Mouse (Mus musculus): ENCODE data around the gene Apoe. TPM values are rescaled to one million over a fixed set of nuclear protein-coding genes. Genes with fewer than 3 reads are reported as not detected.

The Apoe gene
- polyA plus RNA-seq, 1 experiment from 2014 or later = 20,006 TPM

GRCm38 (mm10) chr7:19667434-19667833 is 31.6 kb downstream of the Apoe start:
- DNase-seq = no peak
- Histone ChIP-seq H3K4me3 (ENCODE audit: low read depth, low read length) (no peak overlapping the region), H3K27ac (ENCODE audit: low read depth) (peak overlapping the region; percentile 77), H3K4me2 (ENCODE audit: low read depth, low read length) (no peak overlapping the region), H3K9ac (replicated peaks) (no peak overlapping the region), H3K36me3 (replicated peaks; ENCODE audit: insufficient read depth, low read length) (0 out of 2 replicates have a peak, but pooled peaks cover 3% of the 10 kb centered on the region), H3K27me3 (ENCODE audit: insufficient read depth, low read length) (no peaks in the 10 kb centered on the region), H3K9me3 (ENCODE audit: low read length) (no peaks in the 10 kb centered on the region), H3K4me1 (ENCODE audit: insufficient read depth) (peaks cover 33% of the 10 kb centered on the region)
- TF ChIP-seq EP300 (IDR thresholded peaks at IDR 0.05; ENCODE audit: low read depth) (no peak), CTCF (IDR thresholded peaks at IDR 0.05; ENCODE audit: low read depth) (no peak)
- no peak for ATAC-seq
- WGBS (ENCODE audit: insufficient replicate concordance) = 52% methylated on average over 2 of the region's 2 CpGs

DNA sequence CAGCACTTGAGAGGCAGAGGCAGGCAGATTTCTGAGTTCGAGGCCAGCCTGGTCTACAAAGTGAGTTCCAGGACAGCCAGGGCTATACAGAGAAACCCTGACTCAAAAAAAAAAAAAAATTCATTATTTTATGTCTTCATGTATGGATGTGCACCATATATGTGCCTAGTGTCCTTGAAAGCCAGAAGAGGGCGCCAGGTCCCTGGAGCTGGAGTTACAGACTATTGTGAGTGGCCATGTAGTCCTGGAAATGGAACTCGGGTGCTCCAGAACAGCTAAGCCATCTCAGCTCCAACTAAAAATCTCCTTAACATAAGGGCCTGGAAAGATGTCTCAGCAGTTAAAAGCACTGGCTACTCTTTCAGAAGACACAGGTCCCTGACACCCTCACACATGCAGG is 32.2 kb downstream of the Apoe start:
- WGBS (ENCODE audit: insufficient replicate concordance) = 69% methylated on average over 3 of the region's 3 CpGs
- H3K4me1 ChIP-seq (ENCODE audit: insufficient read depth) = peaks cover 33% of the 10 kb centered on the region
- peak overlapping the region; percentile 97 for H3K27ac ChIP-seq (ENCODE audit: low read depth)
- TF ChIP-seq EP300 (IDR thresholded peaks at IDR 0.05; ENCODE audit: low read depth) = no peak
- peak; percentile 56 for TF ChIP-seq CTCF (IDR thresholded peaks at IDR 0.05; ENCODE audit: low read depth)
- no peaks in the 10 kb centered on the region for H3K27me3 ChIP-seq (ENCODE audit: insufficient read depth, low read length)
- no peak overlapping the region for H3K9ac ChIP-seq (replicated peaks)
- DNase-seq (peak; percentile 48), ATAC-seq (no peak)
- H3K36me3 ChIP-seq (replicated peaks; ENCODE audit: insufficient read depth, low read length) = peaks cover 6% of the 10 kb centered on the region; the same call in 1 of the 2 replicates
- H3K4me2 ChIP-seq (ENCODE audit: low read depth, low read length) = no peak overlapping the region
- no peak overlapping the region for H3K4me3 ChIP-seq (ENCODE audit: low read depth, low read length)
- H3K9me3 ChIP-seq (ENCODE audit: low read length) = no peaks in the 10 kb centered on the region

- H3K27me3 ChIP-seq (ENCODE audit: insufficient read depth, low read length) = no peaks in the 10 kb centered on the region
- peak within 1 kb of the TSS; percentile 99 for H3K9ac ChIP-seq (replicated peaks)
- under 1% methylated on average over 57 of the region's 63 CpGs for WGBS (ENCODE audit: insufficient replicate concordance)
- peak; percentile 98 for DNase-seq
- TF ChIP-seq CTCF (IDR thresholded peaks at IDR 0.05; ENCODE audit: low read depth) (peak; percentile 62), EP300 (IDR thresholded peaks at IDR 0.05; ENCODE audit: low read depth) (peak; percentile 91)
- ATAC-seq = peak; percentile 87
- peak within 1 kb of the TSS; percentile 98 for H3K4me3 ChIP-seq (ENCODE audit: low read depth, low read length)
- H3K4me2 ChIP-seq (ENCODE audit: low read depth, low read length) = peak within 1 kb of the TSS; percentile 91
- peaks cover 33% of the 10 kb centered on the region for H3K4me1 ChIP-seq (ENCODE audit: insufficient read depth)
- H3K9me3 ChIP-seq (ENCODE audit: low read length) = no peaks in the 10 kb centered on the region
- H3K36me3 ChIP-seq (replicated peaks; ENCODE audit: insufficient read depth, low read length) = peaks cover 11% of the 10 kb centered on the region; the same call in 1 of the 2 replicates
- peak within 1 kb of the TSS; percentile 97 for H3K27ac ChIP-seq (ENCODE audit: low read depth)
Measured at GRCm38 (mm10) chr7:19664955-19665841, 33.8 kb downstream of the Apoe start, which contains the start of gene Clptm1. TSS of gene Clptm1 (minus strand) at chr7:19665033.

- peaks cover 16% of the 10 kb centered on the region for H3K36me3 ChIP-seq (replicated peaks; ENCODE audit: insufficient read depth, low read length)
- H3K9me3 ChIP-seq (ENCODE audit: low read length) = no peaks in the 10 kb centered on the region
- TF ChIP-seq EP300 (IDR thresholded peaks at IDR 0.05; ENCODE audit: low read depth) (no peak), CTCF (IDR thresholded peaks at IDR 0.05; ENCODE audit: low read depth) (no peak)
- H3K27me3 ChIP-seq (ENCODE audit: insufficient read depth, low read length) = no peaks in the 10 kb centered on the region
- peaks cover 33% of the 10 kb centered on the region for H3K4me1 ChIP-seq (ENCODE audit: insufficient read depth)
- WGBS (ENCODE audit: insufficient replicate concordance) = 0% methylated on average over 35 of the region's 37 CpGs
- ATAC-seq (peak; percentile 24), DNase-seq (no peak)
- H3K4me3 ChIP-seq (ENCODE audit: low read depth, low read length) = peak overlapping the region; percentile 98
- peak overlapping the region; percentile 97 for H3K27ac ChIP-seq (ENCODE audit: low read depth)
- H3K4me2 ChIP-seq (ENCODE audit: low read depth, low read length) = peak overlapping the region; percentile 91
- H3K9ac ChIP-seq (replicated peaks) = peak overlapping the region; percentile 99
Measured at GRCm38 (mm10) chr7:19664455-19664954, 34.5 kb downstream of the Apoe start.

DNA sequence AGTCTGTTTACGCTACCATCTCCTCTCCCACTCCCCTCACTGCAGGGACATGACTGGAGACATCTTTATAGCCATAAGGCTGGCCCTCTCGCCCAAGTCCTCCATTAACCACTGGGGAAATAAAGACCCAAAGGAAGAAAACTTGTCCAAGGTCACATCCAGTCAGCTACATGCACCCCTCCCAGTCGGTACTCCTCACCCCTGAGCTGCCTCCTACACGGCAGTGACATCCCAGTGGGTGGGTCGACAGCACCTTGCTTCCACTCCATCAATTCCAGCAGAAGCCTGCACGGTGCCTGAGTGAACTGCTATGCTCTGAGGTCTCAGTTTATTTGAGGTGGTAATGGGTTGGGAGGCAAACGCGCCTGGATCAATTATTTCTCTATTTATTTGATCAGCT is 35.0 kb downstream of the Apoe start:
- 15% methylated on average over 8 of the region's 8 CpGs for WGBS (ENCODE audit: insufficient replicate concordance)
- Histone ChIP-seq H3K27ac (ENCODE audit: low read depth) (no peak overlapping the region; the same call in 1 of the 2 replicates), H3K4me2 (ENCODE audit: low read depth, low read length) (peak overlapping the region; percentile 91), H3K4me1 (ENCODE audit: insufficient read depth) (peaks cover 28% of the 10 kb centered on the region), H3K4me3 (ENCODE audit: low read depth, low read length) (peak overlapping the region; percentile 98), H3K27me3 (ENCODE audit: insufficient read depth, low read length) (no peaks in the 10 kb centered on the region), H3K9ac (replicated peaks) (peak overlapping the region; percentile 99), H3K36me3 (replicated peaks; ENCODE audit: insufficient read depth, low read length) (peaks cover 17% of the 10 kb centered on the region), H3K9me3 (ENCODE audit: low read length) (no peaks in the 10 kb centered on the region)
- no peak for ATAC-seq
- TF ChIP-seq CTCF (IDR thresholded peaks at IDR 0.05; ENCODE audit: low read depth) (no peak), EP300 (IDR thresholded peaks at IDR 0.05; ENCODE audit: low read depth) (no peak)
- no peak for DNase-seq

DNA sequence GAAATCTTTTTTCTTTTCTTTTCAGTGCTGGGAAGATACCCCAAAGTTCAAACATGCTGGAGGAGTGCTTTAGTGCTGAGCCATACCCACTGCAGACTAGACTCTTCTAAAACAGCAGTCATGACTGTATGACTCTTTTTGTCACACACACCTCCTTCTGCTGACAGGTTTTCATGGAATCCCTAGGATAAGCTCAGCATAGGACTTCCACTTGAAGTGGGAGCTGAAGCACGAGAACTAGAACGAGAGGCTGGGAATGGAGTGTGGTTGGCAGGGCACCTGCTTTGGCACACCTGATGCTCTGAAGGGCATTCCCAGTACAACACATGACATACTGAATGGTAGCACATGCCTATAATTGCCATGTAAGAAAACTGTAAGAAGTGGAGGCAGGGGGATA is 46.4 kb downstream of the Apoe start:
- H3K27me3 ChIP-seq (ENCODE audit: insufficient read depth, low read length) = no peaks in the 10 kb centered on the region
- no peak overlapping the region for H3K9ac ChIP-seq (replicated peaks)
- no peak overlapping the region for H3K4me2 ChIP-seq (ENCODE audit: low read depth, low read length)
- H3K4me3 ChIP-seq (ENCODE audit: low read depth, low read length) = no peak overlapping the region
- ATAC-seq (no peak), DNase-seq (no peak)
- TF ChIP-seq CTCF (IDR thresholded peaks at IDR 0.05; ENCODE audit: low read depth) (no peak), EP300 (IDR thresholded peaks at IDR 0.05; ENCODE audit: low read depth) (no peak)
- WGBS (ENCODE audit: insufficient replicate concordance) = 89% methylated on average over 2 of the region's 2 CpGs
- H3K36me3 ChIP-seq (replicated peaks; ENCODE audit: insufficient read depth, low read length) = peaks cover 61% of the 10 kb centered on the region
- no peak overlapping the region for H3K27ac ChIP-seq (ENCODE audit: low read depth)
- no peaks in the 10 kb centered on the region; the same call in 1 of the 2 replicates for H3K4me1 ChIP-seq (ENCODE audit: insufficient read depth)
- no peaks in the 10 kb centered on the region for H3K9me3 ChIP-seq (ENCODE audit: low read length)

Data from liver, postnatal 0 days (tissue).